Mouse (Mus musculus): ENCODE measurements around the gene Zcchc10. TPM values are rescaled to one million over a fixed set of nuclear protein-coding genes. Genes with fewer than 3 reads are reported as not detected.
A peak's percentile ranks its signal among the peaks of the same experiment; 100 is the strongest.
"Not testable (repeated sequence)": the region's sequence is repeated elsewhere in the genome, so short reads cannot be mapped to it uniquely, and the experiment has no call there.

Zcchc10 gene
- polyA plus RNA-seq, 1 experiment from 2014 or later, result 15.7 TPM

- H3K27ac ChIP-seq (replicated peaks), result peak overlapping the region; percentile 93
- H3K4me2 ChIP-seq, result peak overlapping the region; percentile 62
- H3K27me3 ChIP-seq (replicated peaks), result no peaks in the 10 kb centered on the region
- H3K36me3 ChIP-seq, result no peaks in the 10 kb centered on the region
- 58% methylated on average over 9 of the region's 9 CpGs for WGBS
- H3K4me1 ChIP-seq, result peaks cover 37% of the 10 kb centered on the region
- H3K9ac ChIP-seq (replicated peaks), result peak overlapping the region; percentile 44
- peak overlapping the region; percentile 93 for H3K4me3 ChIP-seq (replicated peaks)
- H3K9me3 ChIP-seq (replicated peaks), result no peaks in the 10 kb centered on the region
- no peak for ATAC-seq (ENCODE audit: low FRiP score)
Observed at GRCm38 (mm10) chr11:53301167-53301515, 23.3 kb upstream of the Zcchc10 start.

GRCm38 (mm10) chr11:53304044-53304840 is 20.2 kb upstream of the Zcchc10 start:
- H3K27me3 ChIP-seq (replicated peaks), result no peaks in the 10 kb centered on the region
- no peaks in the 10 kb centered on the region for H3K9me3 ChIP-seq (replicated peaks)
- H3K4me3 ChIP-seq (replicated peaks), result no peak overlapping the region
- no peak for ATAC-seq (ENCODE audit: low FRiP score)
- no peak overlapping the region for H3K9ac ChIP-seq (replicated peaks)
- 89% methylated on average over 14 of the region's 14 CpGs for WGBS
- H3K4me2 ChIP-seq, result no peak overlapping the region
- no peaks in the 10 kb centered on the region for H3K36me3 ChIP-seq
- peaks cover 10% of the 10 kb centered on the region for H3K4me1 ChIP-seq
- no peak overlapping the region for H3K27ac ChIP-seq (replicated peaks)

GRCm38 (mm10) chr11:53306965-53307364 is 17.5 kb upstream of the Zcchc10 start:
- no peak overlapping the region for H3K9ac ChIP-seq (replicated peaks)
- H3K4me2 ChIP-seq, result no peak overlapping the region
- H3K9me3 ChIP-seq (replicated peaks), result no peaks in the 10 kb centered on the region
- no peak overlapping the region for H3K27ac ChIP-seq (replicated peaks)
- H3K36me3 ChIP-seq, result no peaks in the 10 kb centered on the region
- no peaks in the 10 kb centered on the region for H3K27me3 ChIP-seq (replicated peaks)
- H3K4me3 ChIP-seq (replicated peaks), result no peak overlapping the region
- 87% methylated on average over 2 of the region's 2 CpGs for WGBS
- H3K4me1 ChIP-seq, result no peaks in the 10 kb centered on the region
- no peak for ATAC-seq (ENCODE audit: low FRiP score)

GRCm38 (mm10) chr11:53307558-53308065 is 16.9 kb upstream of the Zcchc10 start:
- no peaks in the 10 kb centered on the region for H3K4me1 ChIP-seq
- H3K9me3 ChIP-seq (replicated peaks), result no peaks in the 10 kb centered on the region
- no peaks in the 10 kb centered on the region for H3K36me3 ChIP-seq
- no peak overlapping the region for H3K4me3 ChIP-seq (replicated peaks)
- H3K27me3 ChIP-seq (replicated peaks), result no peaks in the 10 kb centered on the region
- H3K27ac ChIP-seq (replicated peaks), result no peak overlapping the region
- no peak overlapping the region for H3K9ac ChIP-seq (replicated peaks)
- H3K4me2 ChIP-seq, result no peak overlapping the region
- WGBS, result 73% methylated on average over 10 of the region's 10 CpGs
- no peak for ATAC-seq (ENCODE audit: low FRiP score)

GRCm38 (mm10) chr11:53308251-53308864 is 16.1 kb upstream of the Zcchc10 start:
- H3K9ac ChIP-seq (replicated peaks), result no peak overlapping the region
- H3K27me3 ChIP-seq (replicated peaks), result no peaks in the 10 kb centered on the region
- H3K36me3 ChIP-seq, result no peaks in the 10 kb centered on the region
- H3K4me3 ChIP-seq (replicated peaks), result no peak overlapping the region
- H3K4me2 ChIP-seq, result no peak overlapping the region
- H3K4me1 ChIP-seq, result no peaks in the 10 kb centered on the region
- no peak for ATAC-seq (ENCODE audit: low FRiP score)
- no peak overlapping the region; the same call in 1 of the 2 replicates for H3K27ac ChIP-seq (replicated peaks)
- no peaks in the 10 kb centered on the region for H3K9me3 ChIP-seq (replicated peaks)

GRCm38 (mm10) chr11:53308884-53309310 is 15.6 kb upstream of the Zcchc10 start:
- Histone ChIP-seq H3K9ac (replicated peaks) (no peak overlapping the region), H3K4me3 (replicated peaks) (no peak overlapping the region), H3K4me2 (no peak overlapping the region), H3K9me3 (replicated peaks) (no peaks in the 10 kb centered on the region), H3K4me1 (no peaks in the 10 kb centered on the region), H3K36me3 (no peaks in the 10 kb centered on the region), H3K27me3 (replicated peaks) (no peaks in the 10 kb centered on the region), H3K27ac (replicated peaks) (no peak overlapping the region; the same call in 1 of the 2 replicates)
- ATAC-seq (ENCODE audit: low FRiP score), result no peak
- 65% methylated on average over 2 of the region's 2 CpGs for WGBS

- H3K9me3 ChIP-seq (replicated peaks), result no peaks in the 10 kb centered on the region
- no peak overlapping the region for H3K4me3 ChIP-seq (replicated peaks)
- no peak overlapping the region for H3K27ac ChIP-seq (replicated peaks)
- H3K4me1 ChIP-seq, result no peaks in the 10 kb centered on the region
- no peak for ATAC-seq (ENCODE audit: low FRiP score)
- no peaks in the 10 kb centered on the region for H3K36me3 ChIP-seq
- no peak overlapping the region for H3K4me2 ChIP-seq
- WGBS, result 48% methylated on average over 1 of the region's 1 CpGs
- no peaks in the 10 kb centered on the region for H3K27me3 ChIP-seq (replicated peaks)
- H3K9ac ChIP-seq (replicated peaks), result no peak overlapping the region
Observed at GRCm38 (mm10) chr11:53311385-53311784, 13.1 kb upstream of the Zcchc10 start.

GRCm38 (mm10) chr11:53312823-53313222 is 11.7 kb upstream of the Zcchc10 start:
- not testable (repeated sequence) for H3K27ac ChIP-seq (replicated peaks); H3K27me3 ChIP-seq (replicated peaks); H3K4me1 ChIP-seq; H3K4me2 ChIP-seq; H3K36me3 ChIP-seq; ATAC-seq (ENCODE audit: low FRiP score); H3K9ac ChIP-seq (replicated peaks); H3K4me3 ChIP-seq (replicated peaks); H3K9me3 ChIP-seq (replicated peaks)
- 84% methylated on average over 1 of the region's 1 CpGs for WGBS

- no peak overlapping the region for H3K4me3 ChIP-seq (replicated peaks)
- no peak overlapping the region for H3K9ac ChIP-seq (replicated peaks)
- no peak overlapping the region for H3K27ac ChIP-seq (replicated peaks)
- no peak overlapping the region for H3K4me2 ChIP-seq
- H3K27me3 ChIP-seq (replicated peaks), result no peaks in the 10 kb centered on the region
- no peak for ATAC-seq (ENCODE audit: low FRiP score)
- 63% methylated on average over 1 of the region's 1 CpGs for WGBS
- H3K9me3 ChIP-seq (replicated peaks), result no peaks in the 10 kb centered on the region
- no peaks in the 10 kb centered on the region for H3K4me1 ChIP-seq
- no peaks in the 10 kb centered on the region for H3K36me3 ChIP-seq
Observed at GRCm38 (mm10) chr11:53314770-53315173, 9.7 kb upstream of the Zcchc10 start.

GRCm38 (mm10) chr11:53316996-53317395 is 7.5 kb upstream of the Zcchc10 start:
- H3K9me3 ChIP-seq (replicated peaks), result no peaks in the 10 kb centered on the region
- WGBS, result 41% methylated on average over 6 of the region's 6 CpGs
- H3K27me3 ChIP-seq (replicated peaks), result no peaks in the 10 kb centered on the region
- no peak overlapping the region for H3K27ac ChIP-seq (replicated peaks)
- no peak overlapping the region for H3K9ac ChIP-seq (replicated peaks)
- H3K4me2 ChIP-seq, result no peak overlapping the region
- ATAC-seq (ENCODE audit: low FRiP score), result no peak
- H3K36me3 ChIP-seq, result no peaks in the 10 kb centered on the region
- H3K4me3 ChIP-seq (replicated peaks), result no peak overlapping the region
- no peaks in the 10 kb centered on the region for H3K4me1 ChIP-seq

- no peaks in the 10 kb centered on the region for H3K27me3 ChIP-seq (replicated peaks)
- H3K9me3 ChIP-seq (replicated peaks), result no peaks in the 10 kb centered on the region
- H3K4me2 ChIP-seq, result no peak overlapping the region
- no peak overlapping the region for H3K9ac ChIP-seq (replicated peaks)
- no peak overlapping the region for H3K27ac ChIP-seq (replicated peaks)
- no peak for ATAC-seq (ENCODE audit: low FRiP score)
- no peak overlapping the region for H3K4me3 ChIP-seq (replicated peaks)
- WGBS, result 75% methylated on average over 7 of the region's 7 CpGs
- no peaks in the 10 kb centered on the region for H3K4me1 ChIP-seq
- no peaks in the 10 kb centered on the region for H3K36me3 ChIP-seq
Observed at GRCm38 (mm10) chr11:53318041-53318440, 6.4 kb upstream of the Zcchc10 start.

GRCm38 (mm10) chr11:53318568-53318967 is 5.9 kb upstream of the Zcchc10 start:
- H3K4me1 ChIP-seq; H3K36me3 ChIP-seq; H3K9ac ChIP-seq (replicated peaks); ATAC-seq (ENCODE audit: low FRiP score); H3K27me3 ChIP-seq (replicated peaks); H3K4me2 ChIP-seq; H3K9me3 ChIP-seq (replicated peaks); H3K4me3 ChIP-seq (replicated peaks); H3K27ac ChIP-seq (replicated peaks): not testable (repeated sequence)
- WGBS, result 98% methylated on average over 3 of the region's 3 CpGs

All from neural tube, embryonic 15.5 days (tissue).